Mouse (Mus musculus) naive thymus-derived CD4-positive, alpha-beta T cell, adult 5 months (primary cell): Measurements from ENCODE around the gene Aadacl3. TPM values are rescaled to one million over a fixed set of nuclear protein-coding genes. Genes with fewer than 3 reads are reported as not detected.

Experiments used
- polyA plus RNA-seq: library from polyadenylated mRNA; unstranded; fragments of 100-300 nt; shearing (Covaris generic); gene quantifications from one replicate; pipeline ENCODE4 v1.2.1, GENCODE M21; 2017

The Aadacl3 gene
- polyA plus RNA-seq = not detected

GRCm38 (mm10) chr4:144463656-144464055 is at the start of gene Aadacl3:
TSS of gene Aadacl3 (minus strand) at chr4:144463756.

DNA sequence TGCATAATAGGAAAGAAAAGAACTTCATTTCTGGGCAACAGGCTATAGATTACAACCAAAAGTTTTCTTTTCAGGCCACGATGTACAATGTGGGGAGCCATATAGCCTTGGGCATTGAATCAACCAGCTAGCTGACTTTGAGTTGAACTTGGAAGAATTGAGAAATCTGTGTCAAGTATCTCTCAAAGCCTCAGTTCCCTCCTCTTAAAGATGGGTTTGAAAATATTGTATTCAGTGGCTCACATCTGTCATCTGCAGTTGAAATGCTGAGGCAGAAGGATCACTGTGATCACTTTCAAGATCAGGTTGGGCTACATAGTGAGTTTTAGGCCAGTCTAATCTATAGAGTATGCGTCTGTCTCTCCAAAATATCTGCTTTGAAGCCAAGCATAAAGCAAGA is 10.3 kb downstream of the Aadacl3 start, which contains the start of gene Gm9944:
TSS of gene Gm9944 (minus strand) at position 101 of the 400 bp plus-strand sequence.

GRCm38 (mm10) chr4:144438672-144439071 is 24.9 kb downstream of the Aadacl3 start, which contains the start of gene 1700012P22Rik:
TSS of gene 1700012P22Rik (minus strand) at chr4:144438772.

GRCm38 (mm10) chr4:144408290-144408689 is 55.3 kb downstream of the Aadacl3 start, which contains the start of gene Pramef12:
TSS of gene Pramef12 (minus strand) at chr4:144408464.

Other genes starting within 250 kb of the Aadacl3 start
- gene Pramel5, start 183.3 kb downstream of the Aadacl3 start, polyA plus RNA-seq = not detected
- not detected for gene Gm13128, start 133.5 kb downstream of the Aadacl3 start, polyA plus RNA-seq
- gene Gm13119, start 105.8 kb downstream of the Aadacl3 start, polyA plus RNA-seq = not detected
- gene Pramef20, start 85.8 kb downstream of the Aadacl3 start, polyA plus RNA-seq = not detected
- gene Pramef12, start 55.3 kb downstream of the Aadacl3 start, polyA plus RNA-seq = not detected
- not detected for gene 1700012P22Rik, start 25.0 kb downstream of the Aadacl3 start, polyA plus RNA-seq
- not detected for gene Gm9944, start 10.4 kb downstream of the Aadacl3 start, polyA plus RNA-seq
- not detected for gene 9430007A20Rik, start 56.1 kb upstream of the Aadacl3 start, polyA plus RNA-seq
- not detected for gene Gm13124, start 101.4 kb upstream of the Aadacl3 start, polyA plus RNA-seq
- gene Aadacl4, start 150.0 kb upstream of the Aadacl3 start, polyA plus RNA-seq = not detected
- not detected for gene Gm436, start 222.6 kb upstream of the Aadacl3 start, polyA plus RNA-seq